ENCODE assay signal across 8 mouse cellular contexts in the genomic region with DNA sequence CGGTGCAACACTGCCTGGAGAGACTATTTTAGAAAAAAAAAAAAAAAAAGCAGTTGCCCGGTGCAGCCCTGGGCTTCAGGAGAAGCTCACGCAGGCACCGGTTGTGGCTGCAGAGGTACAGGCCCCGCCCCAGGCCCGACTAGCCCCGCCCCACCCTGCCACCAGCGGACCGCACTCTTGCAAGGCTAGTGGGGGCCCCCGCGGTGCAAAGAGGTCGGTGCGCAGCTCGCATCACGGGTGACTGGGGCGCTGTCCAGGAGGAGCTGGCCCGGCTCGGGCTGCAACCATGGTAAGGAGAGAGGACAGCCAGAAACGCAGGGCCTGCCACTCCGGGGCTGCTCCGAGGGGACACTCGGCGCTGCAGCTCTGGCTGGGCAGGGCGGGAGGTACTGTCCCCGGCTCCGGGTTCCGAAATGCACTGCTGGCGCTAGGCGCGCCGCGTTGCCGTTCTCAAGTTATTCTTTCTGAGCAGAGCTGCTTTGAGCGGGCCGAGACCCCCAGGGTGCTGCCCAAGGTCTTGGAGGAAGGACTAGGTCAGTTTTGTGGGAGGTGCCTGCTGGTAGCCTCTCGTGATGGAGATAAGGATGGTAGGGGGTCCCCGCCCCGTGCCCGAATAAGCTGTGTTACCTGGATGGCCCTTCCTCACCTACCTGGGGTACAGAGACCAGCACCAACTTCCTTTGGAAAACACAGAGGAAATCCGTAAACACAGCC. TPM values are rescaled to one million over a fixed set of nuclear protein-coding genes. Genes with fewer than 3 reads are reported as not detected.
DNase-seq lines count a peak whose midpoint lies in the region; ATAC-seq and TF ChIP-seq lines count a peak whose summit lies in the region.
"Had no signal": no experiment of that assay in that cellular context is flagged by ENCODE, and none has a peak within 500 bp of the region (broad histone marks: within the 10 kb centered on the region; RNA-seq: fewer than 3 reads in every experiment).

No protein-coding gene starts in this region.

- H3K27me3 ChIP-seq in intestine, embryonic 14.5 days (replicated peaks; ENCODE audit: control insufficient read depth, insufficient read depth, low read length) = no peaks in the 10 kb centered on the region
- H3K27me3 ChIP-seq in limb, embryonic 11.5 days (ENCODE audit: control insufficient read depth, insufficient read depth, low read length) = no peaks in the 10 kb centered on the region
- H3K27me3 ChIP-seq in midbrain, embryonic 11.5 days (ENCODE audit: control insufficient read depth, insufficient read depth, low read length) = no peaks in the 10 kb centered on the region
- H3K27me3 ChIP-seq in small intestine, adult 2 months (ENCODE audit: control insufficient read depth, insufficient read depth, low read length) = peaks cover 4% of the 10 kb centered on the region

- TF ChIP-seq CTCF in small intestine, adult 2 months (IDR thresholded peaks at IDR 0.05; ENCODE audit: extremely low read depth, insufficient read length, insufficient replicate concordance, low read depth, low read length) = no peak

- peaks cover 6% of the 10 kb centered on the region for H3K4me1 ChIP-seq in intestine, embryonic 14.5 days (replicated peaks; ENCODE audit: control insufficient read depth, insufficient read depth, low read length)
- peaks cover 12% of the 10 kb centered on the region; the same call in 1 of the 2 replicates for H3K4me1 ChIP-seq in limb, embryonic 11.5 days (ENCODE audit: control insufficient read depth, insufficient read depth, low read length)
- H3K4me1 ChIP-seq in midbrain, embryonic 11.5 days (ENCODE audit: control insufficient read depth, insufficient read depth, low read length) = peaks cover 13% of the 10 kb centered on the region; the same call in 1 of the 2 replicates
- peaks cover 11% of the 10 kb centered on the region; the same call in 1 of the 2 replicates for H3K4me1 ChIP-seq in small intestine, adult 2 months (ENCODE audit: control insufficient read depth, insufficient read depth, insufficient read length, low read length)

- H3K9me3 ChIP-seq in intestine, embryonic 14.5 days (ENCODE audit: control insufficient read depth, low read length) = no peaks in the 10 kb centered on the region
- no peaks in the 10 kb centered on the region for H3K9me3 ChIP-seq in limb, embryonic 11.5 days (ENCODE audit: control insufficient read depth, low read length)
- no peaks in the 10 kb centered on the region for H3K9me3 ChIP-seq in midbrain, embryonic 11.5 days (ENCODE audit: control insufficient read depth, low read length)

- DNase-seq in adrenal gland, postnatal 25 days = peak; percentile 82
- DNase-seq in embryo, embryonic 11.5 days (ENCODE audit: low read depth, low spot score) = peak; percentile 29
- DNase-seq in gastrocnemius, postnatal 4 days (ENCODE audit: low spot score in 2 of 2) = peak; percentile 54 to 63
- peak; percentile 82 for DNase-seq in intestine, embryonic 14.5 days (ENCODE audit: low spot score)
- DNase-seq in limb, embryonic 11.5 days (ENCODE audit: low spot score) = peak; percentile 77
- DNase-seq in midbrain, embryonic 11.5 days (ENCODE audit: low spot score, missing footprints) = peak; percentile 95

- peak; percentile 78 for ATAC-seq in intestine, embryonic 14.5 days (replicated peaks; ENCODE audit: low FRiP score, low TSS enrichment, low read depth)
- ATAC-seq in limb, embryonic 11.5 days (ENCODE audit: insufficient number of reproducible peaks, low FRiP score, low TSS enrichment, low read depth) = peak; percentile 66
- peak; percentile 71 for ATAC-seq in midbrain, embryonic 11.5 days (ENCODE audit: low FRiP score)

- H3K9ac ChIP-seq in intestine, embryonic 14.5 days (ENCODE audit: low read length) = peak overlapping the region; percentile 44
- peak overlapping the region; percentile 63 for H3K9ac ChIP-seq in limb, embryonic 11.5 days (ENCODE audit: low read length)
- H3K9ac ChIP-seq in midbrain, embryonic 11.5 days (ENCODE audit: low read length) = peak overlapping the region; percentile 67

- peak overlapping the region; percentile 95 for H3K4me2 ChIP-seq in intestine, embryonic 14.5 days (ENCODE audit: low read length)
- peak overlapping the region; percentile 97 for H3K4me2 ChIP-seq in limb, embryonic 11.5 days (ENCODE audit: low read depth, severe bottlenecking)
- H3K4me2 ChIP-seq in midbrain, embryonic 11.5 days = peak overlapping the region; percentile 92

- H3K27ac ChIP-seq in intestine, embryonic 14.5 days (ENCODE audit: low read depth) = no peak overlapping the region
- H3K27ac ChIP-seq in limb, embryonic 11.5 days (replicated peaks; ENCODE audit: low read depth, low read length) = no peak overlapping the region
- H3K27ac ChIP-seq in midbrain, embryonic 11.5 days (ENCODE audit: low read depth, low read length) = no peak overlapping the region
- H3K27ac ChIP-seq in small intestine, adult 2 months (ENCODE audit: insufficient read depth, low read depth, low read length) = peak overlapping the region; percentile 63

- peak overlapping the region; percentile 50 for H3K4me3 ChIP-seq in intestine, embryonic 14.5 days (ENCODE audit: low read depth, low read length)
- H3K4me3 ChIP-seq in limb, embryonic 11.5 days (ENCODE audit: low read depth, low read length) = peak overlapping the region; percentile 57
- peak overlapping the region; percentile 52 for H3K4me3 ChIP-seq in midbrain, embryonic 11.5 days (ENCODE audit: low read depth, low read length)
- peak overlapping the region; percentile 69 for H3K4me3 ChIP-seq in small intestine, adult 2 months (ENCODE audit: low read depth, low read length)

- WGBS in intestine, embryonic 14.5 days = under 1% methylated on average over 40 of the region's 40 CpGs
- WGBS in limb, embryonic 11.5 days = under 1% methylated on average over 40 of the region's 40 CpGs
- 1% methylated on average over 40 of the region's 40 CpGs for WGBS in midbrain, embryonic 11.5 days
- WGBS in small intestine, adult 2 months = 1% methylated on average over 40 of the region's 40 CpGs

- no peak; the same call in 1 of the 2 replicates for TF ChIP-seq POLR2A in small intestine, adult 2 months (IDR thresholded peaks at IDR 0.05; ENCODE audit: low read depth, low read length)

- H3K36me3 ChIP-seq in intestine, embryonic 14.5 days (ENCODE audit: control insufficient read depth, insufficient read depth, low read length) = no peaks in the 10 kb centered on the region
- H3K36me3 ChIP-seq in limb, embryonic 11.5 days (ENCODE audit: control insufficient read depth, insufficient read depth, low read length) = no peaks in the 10 kb centered on the region
- H3K36me3 ChIP-seq in midbrain, embryonic 11.5 days (ENCODE audit: control insufficient read depth, insufficient read depth, low read length) = no peaks in the 10 kb centered on the region
- no peaks in the 10 kb centered on the region for H3K36me3 ChIP-seq in small intestine, adult 2 months (ENCODE audit: control insufficient read depth, insufficient read depth, low read length)

RNA-seq across cellular contexts. Expression of gene Sept4, which starts 9.7 kb away (rescaled TPM):
- 24.3 and 38.6 TPM in 2 replicates for total RNA-seq in adrenal gland, postnatal 25 days (2021)
- total RNA-seq in gastrocnemius, postnatal 4 days (2021) = 10 to 100 TPM; 59.0 to 78.8 TPM
- 17.2 and 19.5 TPM in 2 replicates for polyA plus RNA-seq in intestine, embryonic 14.5 days (2014; fragmentation: Nextera tagmentation; extraction: Ambion mirVana)
- polyA plus RNA-seq in limb, embryonic 11.5 days (2014; fragmentation: Nextera tagmentation; extraction: Ambion mirVana) = 5.3 and 5.5 TPM in 2 replicates
- polyA plus RNA-seq in midbrain, embryonic 11.5 days (2014; fragmentation: Nextera tagmentation; extraction: Ambion mirVana) = 9.0 and 11.4 TPM in 2 replicates
- 11.3 and 19.8 TPM in 2 replicates for polyA plus RNA-seq in small intestine, adult 2 months (2012; rRNA removed)

RNA-seq across cellular contexts. Expression of gene Gm11492, which starts 12.0 kb away (rescaled TPM):
- not detected in 2 replicates for total RNA-seq in adrenal gland, postnatal 25 days (2021)
- total RNA-seq in gastrocnemius, postnatal 4 days (2021) = not detected
- not detected in 2 replicates for polyA plus RNA-seq in intestine, embryonic 14.5 days (2014; fragmentation: Nextera tagmentation; extraction: Ambion mirVana)
- polyA plus RNA-seq in limb, embryonic 11.5 days (2014; fragmentation: Nextera tagmentation; extraction: Ambion mirVana) = not detected in 2 replicates
- polyA plus RNA-seq in midbrain, embryonic 11.5 days (2014; fragmentation: Nextera tagmentation; extraction: Ambion mirVana) = not detected in 2 replicates
- polyA plus RNA-seq in small intestine, adult 2 months (2012; rRNA removed) = not detected in 2 replicates
- polyA plus RNA-seq: large intestine, adult 2 months had no signal

RNA-seq across cellular contexts. Expression of gene Mtmr4, which starts 13.6 kb away (rescaled TPM):
- 25.3 and 33.2 TPM in 2 replicates for total RNA-seq in adrenal gland, postnatal 25 days (2021)
- 10 to 100 TPM; 21.5 to 22.4 TPM for total RNA-seq in gastrocnemius, postnatal 4 days (2021)
- polyA plus RNA-seq in intestine, embryonic 14.5 days (2014; fragmentation: Nextera tagmentation; extraction: Ambion mirVana) = 35.3 and 36.2 TPM in 2 replicates
- 62.4 and 66.8 TPM in 2 replicates for polyA plus RNA-seq in limb, embryonic 11.5 days (2014; fragmentation: Nextera tagmentation; extraction: Ambion mirVana)
- 68.3 and 72.9 TPM in 2 replicates for polyA plus RNA-seq in midbrain, embryonic 11.5 days (2014; fragmentation: Nextera tagmentation; extraction: Ambion mirVana)
- polyA plus RNA-seq in small intestine, adult 2 months (2012; rRNA removed) = 28.3 and 60.0 TPM in 2 replicates

RNA-seq across cellular contexts. Expression of gene Hsf5, which starts 38.6 kb away (rescaled TPM):
- total RNA-seq in adrenal gland, postnatal 25 days (2021) = 0.09 and 0.24 TPM in 2 replicates
- total RNA-seq in gastrocnemius, postnatal 4 days (2021) = under 1 TPM; 0.10 to 0.17 TPM
- 0.23 and 0.38 TPM in 2 replicates for polyA plus RNA-seq in intestine, embryonic 14.5 days (2014; fragmentation: Nextera tagmentation; extraction: Ambion mirVana)
- polyA plus RNA-seq in limb, embryonic 11.5 days (2014; fragmentation: Nextera tagmentation; extraction: Ambion mirVana) = 0.27 and 0.34 TPM in 2 replicates
- 0.15 and 0.31 TPM in 2 replicates for polyA plus RNA-seq in midbrain, embryonic 11.5 days (2014; fragmentation: Nextera tagmentation; extraction: Ambion mirVana)
- 0.13 and 0.34 TPM in 2 replicates for polyA plus RNA-seq in small intestine, adult 2 months (2012; rRNA removed)

Comparison
In these comparisons a context has a peak if more than half of its experiments do, and no peak if none do; other contexts are left out.
1. DNase-seq: peak in every context shown above with its lines; median percentile 95 in midbrain, embryonic 11.5 days; 82 in adrenal gland, postnatal 25 days; 82 in intestine, embryonic 14.5 days; 77 in limb, embryonic 11.5 days; 58 in gastrocnemius, postnatal 4 days; 29 in embryo, embryonic 11.5 days.